Mouse (Mus musculus): ENCODE data around the gene Cdc42ep1. TPM values are rescaled to one million over a fixed set of nuclear protein-coding genes. Genes with fewer than 3 reads are reported as not detected.

The Cdc42ep1 gene
- total and polyA plus RNA-seq, 3 experiments = 0.04 to 1.7 TPM; not detected in 1

- TF ChIP-seq NRF1 (IDR thresholded peaks at IDR 0.05; ENCODE audit: insufficient read depth, low read depth, low read length, poor library complexity, severe bottlenecking) (no peak), UBTF (IDR thresholded peaks at IDR 0.05; ENCODE audit: borderline replicate concordance, insufficient read depth, low read depth, low read length) (no peak)
These were observed 38.9 kb upstream of the Cdc42ep1 start (continued) for GRCm38 (mm10) chr15:78803499-78803900.

GRCm38 (mm10) chr15:78804326-78804725 is 38.1 kb upstream of the Cdc42ep1 start:
- no peak overlapping the region for H3K27ac ChIP-seq (ENCODE audit: control insufficient read depth, low read depth, low read length)
- no peak for DNase-seq (ENCODE audit: low read depth, low spot score)
- H3K79me2 ChIP-seq (ENCODE audit: control insufficient read depth, insufficient read depth, low read length, poor library complexity) = no peaks in the 10 kb centered on the region
- H3K9ac ChIP-seq (ENCODE audit: control insufficient read depth, low read depth, low read length, poor library complexity, severe bottlenecking) = no peak overlapping the region
- peaks cover 0 to 3% of the 10 kb centered on the region in 2 experiments; a peak in 2 of 4 replicates for H3K27me3 ChIP-seq (ENCODE audit: control insufficient read depth in 1 of 2, insufficient read depth in 2 of 2, low read length in 2 of 2)
- H3K36me3 ChIP-seq (ENCODE audit: control insufficient read depth in 1 of 2, insufficient read depth in 2 of 2, low read length in 2 of 2) = no peaks in the 10 kb centered on the region
- no peaks in the 10 kb centered on the region for H3K9me3 ChIP-seq (replicated peaks; ENCODE audit: insufficient read depth, low read length)
- TF ChIP-seq POLR2A (IDR thresholded peaks at IDR 0.05; ENCODE audit: control insufficient read depth in 1 of 2, insufficient read depth in 1 of 2, low read depth in 1 of 2, low read length in 2 of 2, poor library complexity in 1 of 2) (no peak), BHLHE40 (IDR thresholded peaks at IDR 0.05; ENCODE audit: borderline replicate concordance, low read depth, low read length) (no peak), POLR2AphosphoS2 (IDR thresholded peaks at IDR 0.05; ENCODE audit: low read length) (no peak), USF1 (IDR thresholded peaks at IDR 0.05; ENCODE audit: low read depth, low read length) (no peak), MAX (IDR thresholded peaks at IDR 0.05; ENCODE audit: low read length) (no peak)
- no peaks in the 10 kb centered on the region for H3K4me1 ChIP-seq (ENCODE audit: control insufficient read depth in 1 of 2, insufficient read depth in 2 of 2, low read length in 2 of 2)
- H3K4me3 ChIP-seq (ENCODE audit: control insufficient read depth in 1 of 2, insufficient read depth in 1 of 2, low read depth in 2 of 2, low read length in 2 of 2) = no peak overlapping the region

GRCm38 (mm10) chr15:78805351-78805750 is 37.1 kb upstream of the Cdc42ep1 start:
- Histone ChIP-seq H3K4me3 (ENCODE audit: control insufficient read depth in 1 of 2, insufficient read depth in 1 of 2, low read depth in 2 of 2, low read length in 2 of 2) (no peak overlapping the region), H3K27me3 (ENCODE audit: control insufficient read depth in 1 of 2, insufficient read depth in 2 of 2, low read length in 2 of 2) (peaks cover 0 to 3% of the 10 kb centered on the region in 2 experiments; a peak in 2 of 4 replicates), H3K79me2 (ENCODE audit: control insufficient read depth, insufficient read depth, low read length, poor library complexity) (no peaks in the 10 kb centered on the region), H3K36me3 (ENCODE audit: control insufficient read depth in 1 of 2, insufficient read depth in 2 of 2, low read length in 2 of 2) (no peaks in the 10 kb centered on the region), H3K4me1 (ENCODE audit: control insufficient read depth in 1 of 2, insufficient read depth in 2 of 2, low read length in 2 of 2) (peaks cover 0 to 8% of the 10 kb centered on the region in 2 experiments; a peak in 2 of 4 replicates), H3K27ac (ENCODE audit: control insufficient read depth, low read depth, low read length) (no peak overlapping the region), H3K9ac (ENCODE audit: control insufficient read depth, low read depth, low read length, poor library complexity, severe bottlenecking) (no peak overlapping the region), H3K9me3 (replicated peaks; ENCODE audit: insufficient read depth, low read length) (no peaks in the 10 kb centered on the region)
- TF ChIP-seq RAD21 (IDR thresholded peaks at IDR 0.05; ENCODE audit: low read depth, low read length) (no peak), USF2 (IDR thresholded peaks at IDR 0.05; ENCODE audit: borderline replicate concordance in 1 of 2, insufficient read depth in 1 of 2, low read depth in 1 of 2, low read length in 2 of 2) (no peak), TBP (IDR thresholded peaks at IDR 0.05; ENCODE audit: low read depth, low read length) (no peak), CHD2 (IDR thresholded peaks at IDR 0.05; ENCODE audit: low read length) (no peak), ELF1 (IDR thresholded peaks at IDR 0.05; ENCODE audit: low read depth, low read length) (no peak)
- DNase-seq (ENCODE audit: low read depth, low spot score) = no peak

GRCm38 (mm10) chr15:78806614-78807013 is 35.8 kb upstream of the Cdc42ep1 start:
- H3K36me3 ChIP-seq (ENCODE audit: control insufficient read depth in 1 of 2, insufficient read depth in 2 of 2, low read length in 2 of 2) = no peaks in the 10 kb centered on the region
- no peak for TF ChIP-seq POLR2AphosphoS2 (IDR thresholded peaks at IDR 0.05; ENCODE audit: low read length)
- no peak for TF ChIP-seq GABPA (IDR thresholded peaks at IDR 0.05; ENCODE audit: low read depth, low read length)
- TF ChIP-seq ETS1 (IDR thresholded peaks at IDR 0.05; ENCODE audit: low read depth, low read length) = no peak
- H3K27me3 ChIP-seq (ENCODE audit: control insufficient read depth in 1 of 2, insufficient read depth in 2 of 2, low read length in 2 of 2) = peaks cover 0 to 3% of the 10 kb centered on the region in 2 experiments; a peak in 2 of 4 replicates
- no peak overlapping the region for H3K27ac ChIP-seq (ENCODE audit: control insufficient read depth, low read depth, low read length)
- no peaks in the 10 kb centered on the region for H3K9me3 ChIP-seq (replicated peaks; ENCODE audit: insufficient read depth, low read length)
- no peak overlapping the region for H3K4me3 ChIP-seq (ENCODE audit: control insufficient read depth in 1 of 2, insufficient read depth in 1 of 2, low read depth in 2 of 2, low read length in 2 of 2)
- no peak for DNase-seq (ENCODE audit: low read depth, low spot score)
- no peaks in the 10 kb centered on the region for H3K79me2 ChIP-seq (ENCODE audit: control insufficient read depth, insufficient read depth, low read length, poor library complexity)
- peaks cover 0 to 8% of the 10 kb centered on the region in 2 experiments; a peak in 2 of 4 replicates for H3K4me1 ChIP-seq (ENCODE audit: control insufficient read depth in 1 of 2, insufficient read depth in 2 of 2, low read length in 2 of 2)
- no peak overlapping the region for H3K9ac ChIP-seq (ENCODE audit: control insufficient read depth, low read depth, low read length, poor library complexity, severe bottlenecking)

Measured in MEL (cell line).